ENCODE assay signal across 8 mouse cellular contexts in the genomic region with DNA sequence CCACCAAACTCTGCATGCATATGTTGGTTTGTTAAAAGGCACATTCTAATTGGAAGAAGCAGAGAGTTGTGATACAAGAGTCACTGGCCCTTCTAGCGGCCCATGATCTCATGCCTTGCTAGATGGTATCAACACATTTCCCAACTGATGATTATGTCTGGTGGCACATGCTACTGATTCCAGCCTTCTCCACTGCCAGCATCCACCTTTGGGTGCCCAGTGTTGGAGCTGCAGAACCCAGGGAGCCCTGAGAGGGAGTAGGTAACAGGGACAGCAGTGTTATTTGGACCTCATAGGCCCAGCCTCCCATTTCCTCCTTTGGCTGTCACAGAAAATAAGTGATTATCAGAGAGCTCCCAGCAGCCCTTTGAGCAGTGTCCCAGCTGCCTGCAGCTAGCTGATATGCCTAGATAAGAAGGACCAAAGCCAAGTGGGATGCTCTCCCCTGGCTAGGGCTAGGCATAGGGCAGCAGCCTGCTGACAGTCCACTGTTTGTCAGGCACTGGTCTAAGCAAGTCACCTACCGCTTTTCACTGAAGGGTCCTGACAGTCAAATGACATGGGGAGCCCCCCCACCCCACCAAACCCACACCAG. TPM values are rescaled to one million over a fixed set of nuclear protein-coding genes. Genes with fewer than 3 reads are reported as not detected.
A peak's percentile ranks its signal among the peaks of the same experiment; 100 is the strongest.
DNase-seq lines count a peak whose midpoint lies in the region; ATAC-seq and TF ChIP-seq lines count a peak whose summit lies in the region.

No protein-coding gene starts in this region.

- no peak overlapping the region for H3K9ac ChIP-seq in intestine, embryonic 16.5 days (ENCODE audit: low read depth, low read length)
- no peak overlapping the region for H3K9ac ChIP-seq in lung, embryonic 15.5 days

- H3K27ac ChIP-seq in intestine, embryonic 16.5 days (ENCODE audit: low read length), result no peak overlapping the region
- H3K27ac ChIP-seq in lung, embryonic 15.5 days, result no peak overlapping the region
- no peak overlapping the region for H3K27ac ChIP-seq in thymus, adult 2 months (ENCODE audit: control insufficient read depth, insufficient read depth, low read length)

- peak; percentile 90 for DNase-seq in G1E (ENCODE audit: low spot score)
- DNase-seq in c-Kit-positive CD71-positive TER-119-negative erythroid progenitor cells, embryonic 14.5 days (ENCODE audit: low read depth), result peak; percentile 87
- DNase-seq in left cerebral cortex, postnatal 36 days (ENCODE audit: low spot score in 2 of 2), result no peak
- DNase-seq in urinary bladder, postnatal 36 days (ENCODE audit: low spot score in 2 of 2), result no peak
- DNase-seq in thymus, postnatal 14 days, result no peak
- no peak for DNase-seq in thymus, adult 2 months

- no peak for TF ChIP-seq CTCF in G1E (IDR thresholded peaks at IDR 0.05; ENCODE audit: low read depth, low read length)
- TF ChIP-seq CTCF in thymus, adult 2 months (IDR thresholded peaks at IDR 0.05; ENCODE audit: borderline replicate concordance, control insufficient read depth, extremely low read depth, insufficient read depth, low read length, poor library complexity), result no peak

- intact Hi-C loops in left cerebral cortex, postnatal 36 days (cut with DNase I), result no loop called here

- peaks cover 95% of the 10 kb centered on the region for H3K4me1 ChIP-seq in G1E (ENCODE audit: insufficient read depth, low read depth, low read length)
- H3K4me1 ChIP-seq in intestine, embryonic 16.5 days (ENCODE audit: control insufficient read depth, insufficient read depth, low read length), result peaks cover 9% of the 10 kb centered on the region; the same call in 1 of the 2 replicates
- H3K4me1 ChIP-seq in lung, embryonic 15.5 days, result peaks cover 18% of the 10 kb centered on the region
- peaks cover 30% of the 10 kb centered on the region for H3K4me1 ChIP-seq in thymus, adult 2 months (replicated peaks; ENCODE audit: control insufficient read depth, insufficient read depth, low read length)

- peaks cover 55% of the 10 kb centered on the region for H3K36me3 ChIP-seq in G1E (replicated peaks)
- no peaks in the 10 kb centered on the region for H3K36me3 ChIP-seq in intestine, embryonic 16.5 days (ENCODE audit: control insufficient read depth, insufficient read depth, low read length)
- H3K36me3 ChIP-seq in lung, embryonic 15.5 days, result no peaks in the 10 kb centered on the region
- H3K36me3 ChIP-seq in thymus, adult 2 months (ENCODE audit: control insufficient read depth, insufficient read depth, low read length), result 0 out of 2 replicates have a peak, but pooled peaks cover 3% of the 10 kb centered on the region

- H3K4me3 ChIP-seq in G1E (ENCODE audit: low read depth, low read length), result peak overlapping the region; percentile 43; the same call in 1 of the 2 replicates
- no peak overlapping the region for H3K4me3 ChIP-seq in intestine, embryonic 16.5 days (ENCODE audit: low read length)
- no peak overlapping the region for H3K4me3 ChIP-seq in lung, embryonic 15.5 days
- H3K4me3 ChIP-seq in thymus, adult 2 months (ENCODE audit: control insufficient read depth, insufficient read depth, low read length), result no peak overlapping the region

- no peak overlapping the region for H3K4me2 ChIP-seq in intestine, embryonic 16.5 days (ENCODE audit: low read depth, low read length)
- no peak overlapping the region for H3K4me2 ChIP-seq in lung, embryonic 15.5 days

- no peaks in the 10 kb centered on the region for H3K27me3 ChIP-seq in G1E (ENCODE audit: insufficient read depth, low read length)
- H3K27me3 ChIP-seq in intestine, embryonic 16.5 days (replicated peaks; ENCODE audit: control insufficient read depth, insufficient read depth, low read length), result no peaks in the 10 kb centered on the region
- H3K27me3 ChIP-seq in lung, embryonic 15.5 days, result no peaks in the 10 kb centered on the region
- H3K27me3 ChIP-seq in thymus, adult 2 months (ENCODE audit: control insufficient read depth, insufficient read depth, low read length), result no peaks in the 10 kb centered on the region

- H3K9me3 ChIP-seq in G1E (replicated peaks), result no peaks in the 10 kb centered on the region
- no peaks in the 10 kb centered on the region for H3K9me3 ChIP-seq in intestine, embryonic 16.5 days (ENCODE audit: control insufficient read depth, low read length)
- no peaks in the 10 kb centered on the region for H3K9me3 ChIP-seq in lung, embryonic 15.5 days

- no peak for TF ChIP-seq POLR2A in thymus, adult 2 months (IDR thresholded peaks at IDR 0.05; ENCODE audit: control insufficient read depth, extremely low read depth, insufficient read depth, low read length, poor library complexity)

- WGBS in intestine, embryonic 16.5 days, result 92% methylated on average over 2 of the region's 2 CpGs
- 78% methylated on average over 2 of the region's 2 CpGs for WGBS in lung, embryonic 15.5 days
- WGBS in thymus, adult 2 months, result 96% methylated on average over 2 of the region's 2 CpGs

- ATAC-seq in G1E (ENCODE audit: extremely low read depth, insufficient number of reproducible peaks, low FRiP score, poor library complexity, severe bottlenecking), result peak; percentile 89
- ATAC-seq in intestine, embryonic 16.5 days, result peak; percentile 94
- ATAC-seq in lung, embryonic 15.5 days (ENCODE audit: borderline replicate concordance, extremely low read depth, low FRiP score, low TSS enrichment), result peak; percentile 79; the same call in 1 of the 2 replicates

RNA-seq across cellular contexts. Expression of gene Mvb12b, which starts 44.7 kb away (rescaled TPM):
- total RNA-seq in G1E (2014; fragmentation: Nextera tagmentation) (42.4 and 51.4 TPM in 2 replicates), G1E (2017) (7.2 and 10.5 TPM in 2 replicates)
- polyA plus RNA-seq in G1E (2012), result 46.2 and 70.6 TPM in 2 replicates
- 7.9 and 8.5 TPM in 2 replicates for polyA plus RNA-seq in intestine, embryonic 16.5 days (2015; fragmentation: Nextera tagmentation; extraction: Ambion mirVana)
- polyA plus RNA-seq in lung, embryonic 15.5 days (2015; fragmentation: Nextera tagmentation; extraction: Ambion mirVana), result 21.8 and 22.8 TPM in 2 replicates
- 10 to 100 TPM; 83.8 to 84.3 TPM for total RNA-seq in left cerebral cortex, postnatal 36 days (2021)
- 79.3 and 94.9 TPM in 2 replicates for polyA plus RNA-seq in thymus, adult 2 months (2012; rRNA removed)

Comparison
In these comparisons a context has a peak if more than half of its experiments do, and no peak if none do; other contexts are left out.
1. DNase-seq: peak in G1E (single experiment) and c-Kit-positive CD71-positive TER-119-negative erythroid progenitor cells, embryonic 14.5 days (single experiment); none in left cerebral cortex, postnatal 36 days (0 of 2), urinary bladder, postnatal 36 days (0 of 2), thymus, postnatal 14 days (single experiment) and thymus, adult 2 months (single experiment).
2. Peak in every context shown above with its lines, with median percentiles within 50 percentile points of each other: ATAC-seq.